Mouse (Mus musculus) brain, embryonic 14.5 days (tissue): ENCODE data around the gene B4galt3.

Source experiments
- CTCF ChIP-seq: fragments of 200-500 bp; IDR thresholded peaks from 2 replicates; pipeline ENCODE4 v1.5.1; 2012; ENCODE audit warnings: inconsistent platforms, mild to moderate bottlenecking, moderate library complexity, borderline replicate concordance; ENCODE audit not compliant: insufficient read depth, insufficient read length; ENCODE audit errors: extremely low read depth
- POLR2A ChIP-seq: fragments of 200-500 bp; IDR thresholded peaks from 2 replicates; pipeline ENCODE4 v1.6.1; 2012; ENCODE audit warnings: mild to moderate bottlenecking, inconsistent platforms, borderline replicate concordance; ENCODE audit not compliant: poor library complexity, insufficient read depth, insufficient read length, severe bottlenecking; ENCODE audit errors: extremely low read depth

DNA sequence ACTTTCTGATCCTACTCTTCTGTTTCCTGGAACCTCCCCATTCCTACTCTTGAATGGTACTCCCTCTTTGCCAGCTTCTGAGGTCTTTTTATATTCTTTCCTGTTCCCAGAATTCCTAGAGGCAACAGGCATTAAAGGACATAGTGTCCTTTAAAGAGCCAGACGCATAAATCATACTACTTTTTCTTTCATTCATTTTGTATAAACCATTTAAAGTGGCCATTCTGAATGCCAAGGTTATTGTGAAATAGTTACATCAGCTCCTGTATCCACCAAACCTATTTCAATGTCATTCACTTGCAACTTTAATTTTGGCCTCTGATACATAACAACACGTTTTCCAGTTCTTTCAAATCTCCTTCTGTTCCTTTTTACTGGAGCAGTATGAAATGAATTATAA lies 39.2 kb downstream of the B4galt3 start:
- TF ChIP-seq POLR2A (no peak), CTCF (no peak)
